Mouse (Mus musculus): ENCODE measurements around the gene Zfp423.

DNA sequence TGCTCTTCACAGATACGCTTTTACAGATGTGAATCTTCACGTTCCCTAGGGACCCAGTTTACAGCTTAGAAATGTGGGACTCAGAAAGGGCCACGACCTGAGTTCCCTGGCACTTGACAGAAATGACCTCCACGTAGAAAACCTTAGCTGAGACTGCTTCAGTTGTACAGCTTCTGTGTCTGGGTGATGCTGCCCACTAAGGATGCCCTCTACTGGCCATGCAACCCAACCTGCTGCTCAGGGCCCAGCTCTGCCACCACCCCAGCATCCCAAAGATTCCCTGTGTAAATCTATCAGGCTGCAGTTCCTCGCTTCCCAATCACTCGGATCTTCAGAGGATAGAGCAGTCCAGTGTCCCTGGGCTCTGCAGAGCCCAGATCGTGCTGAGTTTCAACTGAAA, 163.2 kb downstream of the Zfp423 start:
- no peak for TF ChIP-seq EP300 (IDR thresholded peaks at IDR 0.05)
- peak; percentile 64 for TF ChIP-seq CTCF (IDR thresholded peaks at IDR 0.05)

Data from lung, postnatal 0 days (tissue).